Mouse (Mus musculus) G1E (cell line): ENCODE measurements around the gene Lrmda. TPM values are rescaled to one million over a fixed set of nuclear protein-coding genes. Genes with fewer than 3 reads are reported as not detected.

Experiments used
- ATAC-seq: 2 replicates; pipeline ENCODE4 v1.8.0; 2016; ENCODE audit warnings: mild to moderate bottlenecking; ENCODE audit not compliant: insufficient number of reproducible peaks, poor library complexity, low FRiP score, severe bottlenecking; ENCODE audit errors: extremely low read depth
- DNase-seq: peaks from one replicate; pipeline ENCODE4 v3.0.0; 2012; ENCODE audit warnings: low spot score
- H3K27me3 ChIP-seq: 2 replicates; pipeline ENCODE4 v1.6.1; 2012; ENCODE audit warnings: mild to moderate bottlenecking, low read length, inconsistent platforms; ENCODE audit not compliant: insufficient read depth
- H3K36me3 ChIP-seq: replicated peaks from 2 replicates; pipeline ENCODE3; 2012; ENCODE audit warnings: mild to moderate bottlenecking, inconsistent platforms
- H3K4me1 ChIP-seq: 2 replicates; pipeline ENCODE4 v1.6.1; 2012; ENCODE audit warnings: low read depth, low read length, inconsistent platforms, mixed read lengths; ENCODE audit not compliant: insufficient read depth
- H3K4me3 ChIP-seq: 2 replicates; pipeline ENCODE4 v1.5.1; 2012; ENCODE audit warnings: low read depth, mild to moderate bottlenecking, inconsistent platforms, low read length, moderate library complexity, mixed read lengths
- H3K9me3 ChIP-seq: replicated peaks from 2 replicates; pipeline ENCODE4 v1.6.1; 2012; ENCODE audit warnings: inconsistent platforms
- CTCF ChIP-seq: IDR thresholded peaks from 2 replicates; pipeline ENCODE4 v1.5.1; 2012; ENCODE audit warnings: low read depth, low read length, inconsistent platforms, mixed read lengths
- GATA1 ChIP-seq: IDR thresholded peaks from 2 replicates; pipeline ENCODE4 v1.6.1; 2012; ENCODE audit warnings: borderline replicate concordance, low read length, inconsistent platforms, mixed read lengths
- GATA2 ChIP-seq: IDR thresholded peaks from 2 replicates; pipeline ENCODE4 v1.6.1; 2012; ENCODE audit warnings: low read depth, low read length, inconsistent platforms, borderline replicate concordance
- POLR2AphosphoS5 ChIP-seq: IDR thresholded peaks from 2 replicates; pipeline ENCODE4 v1.6.1; 2012; ENCODE audit warnings: low read depth, low read length, inconsistent platforms; ENCODE audit not compliant: insufficient replicate concordance
- TAL1 ChIP-seq: conservative IDR thresholded peaks from 2 replicates; pipeline ENCODE4 v1.6.1; 2012; ENCODE audit warnings: low read depth, low read length, inconsistent platforms, mixed read lengths
- polyA plus RNA-seq: library from polyadenylated mRNA; stranded (reverse); fragments of >175 nt; gene quantifications from 2 replicates; pipeline ENCODE4 v1.2.3, GENCODE M21; 2012
- total RNA-seq, 2 experiments: library from RNA; stranded (forward) in 1 of 2; stranded (reverse) in 1 of 2; fragments of 200-1000 nt in 1 of 2; fragments of >200 nt in 1 of 2; fragmentation: Nextera tagmentation in 1 of 2; gene quantifications; 2 replicates each; pipeline ENCODE4 v1.2.3; 2014 to 2017

Gene Lrmda
- total RNA-seq (2014; fragmentation: Nextera tagmentation) (not detected in 2 replicates), total RNA-seq (2017) (not detected in 2 replicates), polyA plus RNA-seq (not detected in 2 replicates)

GRCm38 (mm10) chr14:22019252-22019948 lies at the start of gene Lrmda:
TSS of gene Lrmda (plus strand) at chr14:22019712.
- no peak within 1 kb of the TSS for H3K4me3 ChIP-seq
- H3K27me3 ChIP-seq: no peaks in the 10 kb centered on the region
- ATAC-seq: no peak
- no peaks in the 10 kb centered on the region for H3K36me3 ChIP-seq
- DNase-seq: no peak
- no peaks in the 10 kb centered on the region for H3K9me3 ChIP-seq
- no peaks in the 10 kb centered on the region for H3K4me1 ChIP-seq
- TF ChIP-seq TAL1: no peak
- no peak for TF ChIP-seq GATA1
- TF ChIP-seq GATA2: no peak
- no peak for TF ChIP-seq CTCF
- no peak for TF ChIP-seq POLR2AphosphoS5

GRCm38 (mm10) chr14:21981462-21981861 lies 38.0 kb upstream of the Lrmda start:
- no peaks in the 10 kb centered on the region for H3K4me1 ChIP-seq
- TF ChIP-seq CTCF (no peak), POLR2AphosphoS5 (no peak), TAL1 (no peak), GATA1 (no peak)
- ATAC-seq: no peak
- H3K27me3 ChIP-seq: peaks cover 29% of the 10 kb centered on the region; the same call in 1 of the 2 replicates
- no peak overlapping the region for H3K4me3 ChIP-seq
- peaks cover 17% of the 10 kb centered on the region for H3K9me3 ChIP-seq
- H3K36me3 ChIP-seq: no peaks in the 10 kb centered on the region
- no peak for DNase-seq

GRCm38 (mm10) chr14:21982096-21982591 lies 37.4 kb upstream of the Lrmda start:
- ATAC-seq (no peak), DNase-seq (no peak)
- Histone ChIP-seq H3K36me3 (no peaks in the 10 kb centered on the region), H3K4me3 (no peak overlapping the region), H3K4me1 (no peaks in the 10 kb centered on the region), H3K27me3 (peaks cover 29% of the 10 kb centered on the region; the same call in 1 of the 2 replicates), H3K9me3 (peaks cover 24% of the 10 kb centered on the region)
- TF ChIP-seq GATA1 (no peak), POLR2AphosphoS5 (no peak), TAL1 (no peak), GATA2 (no peak), CTCF (no peak)

- no peaks in the 10 kb centered on the region for H3K36me3 ChIP-seq
- ATAC-seq (no peak), DNase-seq (no peak)
- no peak overlapping the region for H3K4me3 ChIP-seq
- peaks cover 31% of the 10 kb centered on the region; the same call in 1 of the 2 replicates for H3K27me3 ChIP-seq
- no peaks in the 10 kb centered on the region for H3K4me1 ChIP-seq
- H3K9me3 ChIP-seq: peaks cover 30% of the 10 kb centered on the region
- TF ChIP-seq GATA1 (no peak), POLR2AphosphoS5 (no peak), TAL1 (no peak), GATA2 (no peak), CTCF (no peak)
These were observed 36.8 kb upstream of the Lrmda start for GRCm38 (mm10) chr14:21982592-21983310.

- no peaks in the 10 kb centered on the region for H3K4me1 ChIP-seq
- no peak for DNase-seq
- H3K9me3 ChIP-seq: peaks cover 35% of the 10 kb centered on the region
- H3K27me3 ChIP-seq: peaks cover 32% of the 10 kb centered on the region; the same call in 1 of the 2 replicates
- ATAC-seq: no peak
- TF ChIP-seq GATA2: no peak
- no peak for TF ChIP-seq GATA1
- no peak for TF ChIP-seq POLR2AphosphoS5
- no peak for TF ChIP-seq CTCF
- TF ChIP-seq TAL1: no peak
- H3K36me3 ChIP-seq: no peaks in the 10 kb centered on the region
- H3K4me3 ChIP-seq: no peak overlapping the region
These were observed 36.1 kb upstream of the Lrmda start for GRCm38 (mm10) chr14:21983311-21983949.
